Mouse (Mus musculus) CH12.LX (cell line): ENCODE results near the gene Gm4881.

Source experiments
- CHD2 ChIP-seq: IDR thresholded peaks from 2 replicates; pipeline ENCODE4 v1.6.1; 2011; ENCODE audit warnings: low read length, improper control_type of control experiment
- CTCF ChIP-seq, 2 experiments: IDR thresholded peaks in 1 of 2; conservative IDR thresholded peaks in 1 of 2; 2 replicates each; pipeline ENCODE4 v1.5.1; 2011 to 2012; ENCODE audit warnings: low read depth in 2 of 2, low read length in 2 of 2, improper control_type of control experiment in 1 of 2, inconsistent platforms in 1 of 2, mild to moderate bottlenecking in 1 of 2, moderate library complexity in 1 of 2
- EP300 ChIP-seq: IDR thresholded peaks from 2 replicates; pipeline ENCODE4 v1.6.1; 2011; ENCODE audit warnings: low read length, improper control_type of control experiment
- KAT2A ChIP-seq: IDR thresholded peaks from 2 replicates; pipeline ENCODE4 v1.6.1; 2012; ENCODE audit warnings: low read length, improper control_type of control experiment, inconsistent platforms; ENCODE audit not compliant: insufficient replicate concordance
- MAFK ChIP-seq: IDR thresholded peaks from 2 replicates; pipeline ENCODE4 v1.6.1; 2011; ENCODE audit warnings: low read length, improper control_type of control experiment; ENCODE audit not compliant: insufficient replicate concordance
- MXI1 ChIP-seq: IDR thresholded peaks from 2 replicates; pipeline ENCODE4 v1.6.1; 2011; ENCODE audit warnings: mild to moderate bottlenecking, low read depth, low read length, improper control_type of control experiment
- MYC ChIP-seq: IDR thresholded peaks from 2 replicates; pipeline ENCODE4 v1.6.1; 2011; ENCODE audit warnings: low read depth, mild to moderate bottlenecking, improper control_type of control experiment, low read length
- POLR2A ChIP-seq: IDR thresholded peaks from 2 replicates; pipeline ENCODE4 v1.6.1; 2011; ENCODE audit warnings: low read depth, mild to moderate bottlenecking, improper control_type of control experiment, low read length
- TBP ChIP-seq: conservative IDR thresholded peaks from 2 replicates; pipeline ENCODE4 v1.6.1; 2011; ENCODE audit warnings: low read depth, low read length, improper control_type of control experiment
- USF1 ChIP-seq: IDR thresholded peaks from 2 replicates; pipeline ENCODE4 v1.6.1; 2014; ENCODE audit warnings: low read depth, mild to moderate bottlenecking, inconsistent platforms, low read length, improper control_type of control experiment
- ZC3H11A ChIP-seq: IDR thresholded peaks from 2 replicates; pipeline ENCODE4 v1.6.1; 2012; ENCODE audit warnings: low read depth, mild to moderate bottlenecking, inconsistent platforms, low read length, improper control_type of control experiment

- TF ChIP-seq EP300 (no peak), TBP (no peak), CTCF (conservative IDR thresholded peaks at IDR 0.05 in 1 of 2, IDR thresholded peaks at IDR 0.05 in 1 of 2; ENCODE audit: low read depth in 2 of 2, low read length in 2 of 2) (no peak), MAFK (no peak), POLR2A (no peak), KAT2A (no peak), MYC (0 out of 2 replicates have a peak, but pooled peaks have one; percentile 4), USF1 (no peak), MXI1 (no peak), ZC3H11A (no peak), CHD2 (no peak)
Observed at GRCm38 (mm10) chr7:24897959-24898358, 46.3 kb downstream of the Gm4881 start.
